In the genomic region with DNA sequence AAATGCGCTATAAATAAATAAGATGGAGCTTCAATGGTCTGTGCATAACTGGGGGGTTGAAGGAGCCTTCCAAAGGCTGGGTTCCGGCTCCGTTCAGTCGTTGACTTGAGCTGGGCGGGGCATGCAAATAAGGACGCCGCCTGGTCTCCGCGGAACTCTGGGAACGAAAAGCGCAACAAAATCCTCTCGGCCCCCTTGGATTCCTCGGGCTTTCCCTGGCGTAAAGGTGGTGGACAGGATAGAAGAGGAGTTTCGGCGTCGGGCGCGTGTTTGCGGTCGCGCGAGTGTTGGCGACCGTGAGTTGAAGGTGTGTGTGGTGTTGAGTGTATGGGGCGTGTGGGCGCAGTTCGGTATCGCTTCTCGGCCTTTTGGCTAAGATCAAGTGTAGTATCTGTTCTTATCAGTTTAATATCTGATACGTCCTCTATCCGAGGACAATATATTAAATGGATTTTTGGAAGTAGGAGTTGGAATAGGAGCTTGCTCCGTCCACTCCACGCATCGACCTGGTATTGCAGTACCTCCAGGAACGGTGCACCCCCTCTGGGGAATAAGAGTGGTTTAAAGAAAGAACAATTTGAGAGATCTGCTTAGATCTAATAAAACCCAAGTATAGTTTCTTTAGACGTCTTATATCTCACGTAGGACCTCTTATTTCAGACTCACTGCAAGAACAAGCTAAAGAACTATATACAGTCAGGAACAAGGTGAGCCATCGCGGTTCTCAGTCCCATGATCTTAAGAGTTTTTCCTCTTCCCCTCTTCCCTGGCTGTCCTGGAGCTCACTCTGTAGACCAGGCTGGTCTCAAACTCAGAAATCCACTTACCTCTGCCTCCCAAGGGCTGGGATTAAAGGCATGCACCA, we compare ENCODE assay signal across 8 mouse cellular contexts. TPM values are rescaled to one million over a fixed set of nuclear protein-coding genes. Genes with fewer than 3 reads are reported as not detected.
DNase-seq lines count a peak whose midpoint lies in the region; ATAC-seq and TF ChIP-seq lines count a peak whose summit lies in the region.
"Not testable (repeated sequence)": the region's sequence is repeated elsewhere in the genome, so short reads cannot be mapped to it uniquely, and the experiment has no call there.

No protein-coding gene starts in this region.

- DNase-seq in 3134 (ENCODE audit: extremely low read depth, insufficient read length, low spot score), result peak; percentile 89
- DNase-seq in adrenal gland, postnatal 36 days, result peak; percentile 85 to 86
- peak; percentile 81 to 90 for DNase-seq in heart, adult 18-20 months
- DNase-seq in kidney, adult 2 months, result peak; percentile 88
- peak; percentile 83 to 88 for DNase-seq in spleen, postnatal 10 days (ENCODE audit: low spot score in 2 of 2)

- WGBS in embryonic facial prominence, embryonic 13.5 days, result under 1% methylated on average over 38 of the region's 40 CpGs
- under 1% methylated on average over 39 of the region's 40 CpGs for WGBS in kidney, adult 2 months
- WGBS in limb, embryonic 13.5 days, result under 1% methylated on average over 38 of the region's 40 CpGs
- WGBS in midbrain, embryonic 16.5 days, result under 1% methylated on average over 38 of the region's 40 CpGs

- peak; percentile 94 for TF ChIP-seq POLR2A in kidney, adult 2 months (IDR thresholded peaks at IDR 0.05; ENCODE audit: low read depth, low read length)

- peak overlapping the region; percentile 51 for H3K4me2 ChIP-seq in embryonic facial prominence, embryonic 13.5 days
- peak overlapping the region; percentile 57 for H3K4me2 ChIP-seq in limb, embryonic 13.5 days (replicated peaks)
- peak overlapping the region; percentile 56 for H3K4me2 ChIP-seq in midbrain, embryonic 16.5 days (ENCODE audit: low read length)

- not testable (repeated sequence) for H3K9me3 ChIP-seq in embryonic facial prominence, embryonic 13.5 days; limb, embryonic 13.5 days; midbrain, embryonic 16.5 days (replicated peaks; ENCODE audit: control insufficient read depth, low read length, poor library complexity, severe bottlenecking)

- H3K9ac ChIP-seq in embryonic facial prominence, embryonic 13.5 days, result peak overlapping the region; percentile 71
- H3K9ac ChIP-seq in limb, embryonic 13.5 days, result peak overlapping the region; percentile 68
- H3K9ac ChIP-seq in midbrain, embryonic 16.5 days (ENCODE audit: low read depth, low read length), result peak overlapping the region; percentile 78

- not testable (repeated sequence) for H3K27me3 ChIP-seq in embryonic facial prominence, embryonic 13.5 days; kidney, adult 2 months (replicated peaks; ENCODE audit: control insufficient read depth, insufficient read depth, low read length); limb, embryonic 13.5 days; midbrain, embryonic 16.5 days (ENCODE audit: control insufficient read depth, insufficient read depth, low read depth, low read length)

- TF ChIP-seq CTCF in kidney, adult 2 months (conservative IDR thresholded peaks at IDR 0.05; ENCODE audit: insufficient read depth, insufficient read length, low read depth, low read length), result not testable (repeated sequence)

- not testable (repeated sequence) for H3K36me3 ChIP-seq in embryonic facial prominence, embryonic 13.5 days; kidney, adult 2 months (ENCODE audit: control insufficient read depth, insufficient read depth, low read length); limb, embryonic 13.5 days; midbrain, embryonic 16.5 days (ENCODE audit: control insufficient read depth, insufficient read depth, low read length)

- H3K4me3 ChIP-seq in embryonic facial prominence, embryonic 13.5 days, result peak overlapping the region; percentile 30
- H3K4me3 ChIP-seq in kidney, adult 2 months (ENCODE audit: insufficient read depth, low read depth, low read length), result peak overlapping the region; percentile 49
- peak overlapping the region; percentile 30 for H3K4me3 ChIP-seq in limb, embryonic 13.5 days
- peak overlapping the region; percentile 31 for H3K4me3 ChIP-seq in midbrain, embryonic 16.5 days (ENCODE audit: low read depth, low read length)

- not testable (repeated sequence) for H3K4me1 ChIP-seq in embryonic facial prominence, embryonic 13.5 days; kidney, adult 2 months (ENCODE audit: control insufficient read depth, insufficient read depth, low read length); limb, embryonic 13.5 days; midbrain, embryonic 16.5 days (ENCODE audit: control insufficient read depth, insufficient read depth, low read length)

- ATAC-seq in embryonic facial prominence, embryonic 13.5 days (ENCODE audit: insufficient number of reproducible peaks, insufficient read depth, low FRiP score, low TSS enrichment, low read depth), result peak; percentile 89
- peak; percentile 94 for ATAC-seq in limb, embryonic 13.5 days (ENCODE audit: low FRiP score, low read depth)
- peak; percentile 94 for ATAC-seq in midbrain, embryonic 16.5 days

- peak overlapping the region; percentile 95 for H3K27ac ChIP-seq in embryonic facial prominence, embryonic 13.5 days
- peak overlapping the region; percentile 99 for H3K27ac ChIP-seq in kidney, adult 2 months (ENCODE audit: insufficient read depth, low read depth, low read length)
- peak overlapping the region; percentile 93 for H3K27ac ChIP-seq in limb, embryonic 13.5 days
- H3K27ac ChIP-seq in midbrain, embryonic 16.5 days (ENCODE audit: low read length), result peak overlapping the region; percentile 98

RNA-seq across cellular contexts. Expression of a gene that starts 7.2 kb away (rescaled TPM):
- total RNA-seq in adrenal gland, postnatal 36 days (2021), result 10 to 100 TPM; 11.4 to 12.5 TPM
- 3.3 and 3.4 TPM in 2 replicates for polyA plus RNA-seq in embryonic facial prominence, embryonic 13.5 days (2015; fragmentation: Nextera tagmentation; extraction: Ambion mirVana)
- 10 to 100 TPM; 19.6 to 22.5 TPM for total RNA-seq in heart, adult 18-20 months (2021)
- 23.1 and 27.2 TPM in 2 replicates for polyA plus RNA-seq in kidney, adult 2 months (2012; rRNA removed)
- 2.0 and 2.2 TPM in 2 replicates for polyA plus RNA-seq in limb, embryonic 13.5 days (2015; fragmentation: Nextera tagmentation; extraction: Ambion mirVana)
- polyA plus RNA-seq in midbrain, embryonic 16.5 days (2015; fragmentation: Nextera tagmentation; extraction: Ambion mirVana), result 6.2 and 6.8 TPM in 2 replicates

RNA-seq across cellular contexts. Expression of a gene that starts 31.1 kb away (rescaled TPM):
- 10 to 100 TPM; 24.0 to 31.6 TPM for total RNA-seq in adrenal gland, postnatal 36 days (2021)
- 55.5 and 63.7 TPM in 2 replicates for polyA plus RNA-seq in embryonic facial prominence, embryonic 13.5 days (2015; fragmentation: Nextera tagmentation; extraction: Ambion mirVana)
- 10 to 100 TPM; 43.7 to 52.3 TPM for total RNA-seq in heart, adult 18-20 months (2021)
- 41.0 and 45.7 TPM in 2 replicates for polyA plus RNA-seq in kidney, adult 2 months (2012; rRNA removed)
- polyA plus RNA-seq in limb, embryonic 13.5 days (2015; fragmentation: Nextera tagmentation; extraction: Ambion mirVana), result 42.6 and 47.4 TPM in 2 replicates
- polyA plus RNA-seq in midbrain, embryonic 16.5 days (2015; fragmentation: Nextera tagmentation; extraction: Ambion mirVana), result 10.6 and 10.7 TPM in 2 replicates

RNA-seq across cellular contexts. Expression of a gene that starts 59.1 kb away (rescaled TPM):
- total RNA-seq in adrenal gland, postnatal 36 days (2021), result not detected
- polyA plus RNA-seq in embryonic facial prominence, embryonic 13.5 days (2015; fragmentation: Nextera tagmentation; extraction: Ambion mirVana), result not detected in 2 replicates
- not detected for total RNA-seq in heart, adult 18-20 months (2021)
- not detected in 2 replicates for polyA plus RNA-seq in kidney, adult 2 months (2012; rRNA removed)
- not detected in 2 replicates for polyA plus RNA-seq in limb, embryonic 13.5 days (2015; fragmentation: Nextera tagmentation; extraction: Ambion mirVana)
- not detected in 2 replicates for polyA plus RNA-seq in midbrain, embryonic 16.5 days (2015; fragmentation: Nextera tagmentation; extraction: Ambion mirVana)

Comparison
In these comparisons a context has a peak if more than half of its experiments do, and no peak if none do; other contexts are left out.
1. Peak in every context shown above with its lines: DNase-seq, ATAC-seq, H3K4me3 ChIP-seq and H3K27ac ChIP-seq.